Mouse (Mus musculus) cerebellum, adult 18-20 months (tissue): ENCODE measurements around the gene Pkdcc.

Experiments
- DNase-seq, 2 experiments: peaks; one replicate each; pipeline ENCODE4 v3.0.0; 2021

The Pkdcc gene

GRCm38 (mm10) chr17:83214674-83215528, at the start of gene Pkdcc:
Pkdcc (plus strand) TSS chr17:83215292.
- DNase-seq: peak; percentile 61 to 73

GRCm38 (mm10) chr17:83166195-83166594, 48.9 kb upstream of the Pkdcc start:
- DNase-seq: no peak

- DNase-seq: no peak
Measured at GRCm38 (mm10) chr17:83176146-83176545, 38.9 kb upstream of the Pkdcc start.

- DNase-seq: no peak
Measured at GRCm38 (mm10) chr17:83178483-83179150, 36.5 kb upstream of the Pkdcc start.

DNA sequence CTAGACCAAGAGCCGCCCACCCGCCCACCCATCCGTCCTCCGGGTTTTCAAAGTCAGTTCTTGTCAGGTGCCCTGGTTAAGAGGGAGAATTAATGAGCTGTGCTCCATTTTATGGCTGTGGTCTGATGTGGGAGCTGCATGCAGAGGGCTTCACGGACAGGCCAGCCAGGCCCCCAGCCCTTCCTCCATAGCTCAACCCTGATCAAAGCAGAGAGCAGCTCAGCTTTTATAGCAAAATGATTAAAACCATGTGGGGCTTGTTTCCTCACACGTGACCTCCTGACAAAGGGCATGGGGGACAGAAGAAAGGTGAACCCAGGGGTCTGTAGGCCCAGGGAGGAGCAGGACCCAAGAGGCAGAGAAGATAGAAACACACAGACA, 36.0 kb upstream of the Pkdcc start:
- no peak for DNase-seq

DNA sequence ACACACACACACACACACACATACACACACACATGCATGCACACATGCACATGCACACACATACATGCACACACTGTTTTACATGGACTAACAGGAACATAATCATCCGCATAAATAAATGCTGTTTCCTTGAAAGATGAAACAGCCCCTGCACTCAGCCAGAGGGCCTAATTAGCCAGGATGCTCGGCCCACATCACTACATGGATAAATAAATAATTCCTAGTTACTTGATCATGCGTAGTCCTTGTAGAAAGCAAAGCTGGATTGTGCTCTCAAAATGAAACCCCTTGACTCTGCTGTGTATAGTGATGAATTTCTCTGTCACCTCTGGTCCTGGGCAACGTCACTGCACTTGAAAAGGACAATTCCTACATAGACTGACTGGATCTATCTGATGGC, 35.5 kb upstream of the Pkdcc start:
- no peak for DNase-seq

DNA sequence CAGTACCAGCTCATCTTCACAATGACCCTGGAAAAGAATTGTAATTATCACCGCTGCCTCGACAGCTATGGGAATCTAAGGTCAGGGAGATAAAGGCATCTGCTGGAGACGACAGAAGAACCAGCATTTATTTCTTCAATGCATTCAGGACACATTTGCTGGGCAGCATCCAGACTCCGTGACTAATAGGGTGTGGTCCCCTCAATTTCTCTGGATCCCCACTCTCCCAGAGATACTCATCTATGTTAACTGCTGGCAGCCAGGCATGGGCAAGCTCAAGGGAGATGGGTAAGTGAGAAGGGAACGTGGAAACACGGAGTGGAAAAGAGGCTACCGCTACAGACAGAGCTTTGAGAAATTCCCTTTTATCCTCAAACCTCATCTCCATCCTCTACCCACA, 34.0 kb upstream of the Pkdcc start:
- DNase-seq: no peak

DNA sequence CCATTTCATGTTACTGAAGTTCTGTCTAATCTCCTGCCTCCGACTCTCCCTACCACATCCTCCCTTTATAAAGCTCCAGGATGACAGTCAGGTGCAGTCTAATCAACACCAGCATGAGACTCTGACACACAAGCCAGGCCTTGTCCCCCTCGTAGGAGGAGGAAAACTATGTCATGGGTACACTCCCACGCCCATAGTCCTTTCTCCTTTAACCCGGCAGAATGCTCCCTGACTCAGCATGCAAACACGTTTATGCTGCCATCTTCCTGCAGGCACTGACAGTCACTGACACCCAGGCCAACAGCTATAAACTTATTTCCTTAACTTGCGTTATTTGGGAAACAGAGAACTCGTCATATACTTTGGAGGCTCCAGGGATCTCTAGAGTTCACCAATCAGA, 33.5 kb upstream of the Pkdcc start:
- DNase-seq: no peak

DNA sequence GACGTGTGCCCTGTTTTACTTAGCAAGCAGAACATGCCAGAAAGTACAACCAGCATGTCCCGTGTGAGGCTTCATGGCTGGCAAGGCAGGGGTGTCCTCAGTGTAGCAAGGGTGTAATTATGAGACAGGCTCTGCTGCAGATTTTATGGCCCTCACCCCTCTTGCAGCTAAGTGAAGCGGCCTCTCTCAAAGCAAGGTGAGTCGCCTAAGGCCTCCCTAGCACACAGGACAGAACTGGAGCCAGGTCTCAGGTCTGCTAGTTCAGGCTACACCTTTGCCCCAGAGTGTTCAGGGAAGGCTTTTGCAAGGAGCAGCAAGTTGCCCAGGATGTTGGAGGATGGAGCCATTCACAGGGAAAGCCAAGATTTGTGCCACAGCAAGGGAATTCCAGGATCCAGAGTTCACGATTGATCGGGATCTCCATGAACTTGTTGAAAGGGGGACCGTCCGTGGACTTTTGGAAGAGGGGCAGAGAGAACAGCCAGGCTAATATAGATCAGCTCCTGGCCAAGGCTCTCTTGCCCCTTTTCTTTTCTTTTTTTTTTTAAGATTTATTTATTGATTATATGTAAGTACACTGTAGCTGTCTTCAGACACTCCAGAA, 32.9 kb upstream of the Pkdcc start:
- DNase-seq: no peak

DNA sequence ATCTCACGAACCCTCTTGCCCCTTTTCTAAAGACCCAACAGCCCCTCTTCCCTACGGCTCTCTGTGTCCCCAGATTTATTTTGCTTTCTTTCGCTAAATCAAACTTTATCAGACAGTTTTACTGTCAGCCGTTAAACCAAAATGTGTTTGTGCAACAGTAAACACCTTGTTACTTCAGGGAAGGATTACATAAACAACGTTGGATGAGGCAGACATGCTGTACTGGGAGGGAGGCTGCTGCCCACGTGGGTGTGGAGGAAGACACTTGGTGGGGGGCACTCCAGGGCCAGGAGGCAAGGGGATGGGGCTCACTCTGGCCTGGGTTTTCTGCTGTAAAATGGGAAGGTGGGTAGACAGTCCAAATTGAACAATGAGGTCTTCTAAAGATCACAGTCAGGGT, 32.3 kb upstream of the Pkdcc start:
- no peak for DNase-seq

- no peak for DNase-seq
Measured at GRCm38 (mm10) chr17:83187751-83188565, 27.1 kb upstream of the Pkdcc start.

DNA sequence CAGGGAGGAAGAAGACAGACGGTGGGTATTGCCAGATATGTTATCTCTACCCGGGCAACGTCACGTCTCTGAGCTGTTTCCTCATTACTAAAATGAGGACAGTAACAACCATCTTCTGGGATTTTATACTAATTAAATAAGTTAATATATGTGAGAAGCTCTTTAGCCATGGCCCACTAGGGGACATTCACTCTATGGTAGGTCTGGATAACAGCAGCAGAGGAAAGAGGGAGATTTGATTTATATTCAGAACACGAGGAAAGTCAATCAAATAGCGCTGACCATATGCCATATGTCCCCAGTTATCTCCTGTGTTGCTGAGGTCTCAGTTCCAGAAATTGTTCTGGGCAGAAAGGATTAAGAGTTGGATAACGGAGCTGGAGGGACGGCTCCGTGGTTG, 24.3 kb upstream of the Pkdcc start:
- no peak for DNase-seq

GRCm38 (mm10) chr17:83194491-83194890, 20.6 kb upstream of the Pkdcc start:
- DNase-seq: no peak

- no peak for DNase-seq
Measured at GRCm38 (mm10) chr17:83197361-83197923, 17.6 kb upstream of the Pkdcc start.

DNA sequence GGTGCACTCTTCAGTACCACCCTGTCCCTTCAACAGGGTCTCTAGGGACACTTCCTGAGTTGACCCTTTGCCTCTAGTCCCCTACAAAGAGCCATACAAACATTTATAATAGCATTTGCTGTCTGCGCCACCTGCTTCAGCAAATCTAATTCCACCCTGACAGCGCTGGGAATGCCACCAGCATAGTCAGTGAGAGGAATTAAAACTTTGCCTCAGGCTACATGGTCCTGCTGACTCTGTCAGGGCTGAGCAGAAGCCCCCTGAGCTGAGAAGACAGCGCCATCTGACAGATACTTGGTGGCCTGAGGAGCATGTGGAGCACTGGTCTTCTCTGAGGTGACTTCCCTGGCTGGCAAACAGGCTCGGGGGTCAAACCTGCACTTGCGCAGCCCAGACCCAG, 14.6 kb upstream of the Pkdcc start:
- no peak for DNase-seq

DNA sequence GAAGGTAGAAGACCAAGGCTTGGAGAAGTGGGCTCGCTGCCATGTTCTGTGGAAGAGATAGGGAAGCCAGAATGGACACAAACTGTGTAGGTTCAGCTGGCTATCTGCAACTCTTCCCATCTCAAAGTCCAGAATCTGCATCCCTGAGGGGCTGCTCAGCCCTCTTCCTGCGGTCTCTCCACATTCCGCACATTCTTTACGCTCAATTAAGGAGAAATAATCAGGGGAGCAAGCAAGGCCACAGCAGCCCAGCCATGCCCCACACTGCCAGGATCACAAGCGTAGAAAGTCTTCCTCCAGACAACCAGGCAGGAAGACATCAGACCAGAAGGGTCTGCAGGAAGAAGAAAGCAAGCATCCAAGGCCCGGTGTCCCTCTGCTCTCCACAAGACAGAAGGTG, 13.8 kb upstream of the Pkdcc start:
- DNase-seq: no peak

DNA sequence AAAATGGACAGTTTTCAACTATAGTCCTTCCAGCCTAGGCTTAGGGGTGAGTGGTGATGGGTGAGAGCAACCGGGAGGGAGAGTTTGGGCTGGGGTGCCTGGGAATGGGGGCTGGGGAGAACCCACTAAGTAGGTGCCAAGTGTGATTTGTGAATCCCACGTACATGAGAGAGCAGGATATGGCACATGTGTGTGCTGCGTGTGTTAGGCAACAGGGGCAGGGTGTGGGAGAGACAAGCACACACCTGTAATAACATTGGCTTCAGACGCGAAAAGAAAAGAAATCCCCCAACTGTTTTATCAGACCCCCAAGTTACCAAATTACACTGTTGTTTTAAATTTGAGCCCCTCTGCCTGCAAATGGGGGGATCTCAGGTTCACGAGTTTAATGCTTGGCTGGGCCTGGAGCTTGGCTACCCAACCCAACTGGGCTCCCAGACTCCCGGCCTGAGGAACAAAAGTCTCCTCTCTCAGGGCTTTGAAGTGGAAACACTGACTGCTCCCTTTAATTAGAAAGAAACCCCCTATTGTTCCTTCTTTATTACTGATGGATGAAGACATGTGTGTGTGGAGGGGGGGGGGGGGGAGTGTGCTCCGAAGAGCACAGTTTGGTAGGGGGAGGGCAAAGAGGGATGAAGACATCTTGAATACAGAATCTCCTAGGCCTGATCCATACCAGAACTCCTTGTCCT, 11.3 kb upstream of the Pkdcc start:
- no peak for DNase-seq

DNA sequence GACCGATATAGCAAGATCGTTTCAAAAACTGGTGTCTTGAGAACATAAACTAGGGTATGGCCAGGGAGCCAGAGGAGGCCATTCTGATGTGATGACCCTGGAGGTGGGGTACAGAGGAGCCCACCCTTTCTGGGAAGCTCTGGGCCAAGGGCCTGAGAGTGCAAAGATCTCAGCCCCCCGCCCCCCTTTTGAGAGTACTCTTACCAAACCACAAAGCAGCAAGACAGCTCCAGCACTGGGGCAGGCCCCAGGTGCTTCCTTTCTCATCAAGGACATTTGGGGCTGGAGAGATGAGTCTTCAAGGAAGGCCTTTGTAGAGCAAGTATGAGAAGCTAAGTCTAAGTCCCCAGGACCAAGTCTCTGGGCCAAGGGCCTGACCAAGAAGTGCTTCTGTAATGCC, 7.8 kb upstream of the Pkdcc start:
- DNase-seq: no peak

DNA sequence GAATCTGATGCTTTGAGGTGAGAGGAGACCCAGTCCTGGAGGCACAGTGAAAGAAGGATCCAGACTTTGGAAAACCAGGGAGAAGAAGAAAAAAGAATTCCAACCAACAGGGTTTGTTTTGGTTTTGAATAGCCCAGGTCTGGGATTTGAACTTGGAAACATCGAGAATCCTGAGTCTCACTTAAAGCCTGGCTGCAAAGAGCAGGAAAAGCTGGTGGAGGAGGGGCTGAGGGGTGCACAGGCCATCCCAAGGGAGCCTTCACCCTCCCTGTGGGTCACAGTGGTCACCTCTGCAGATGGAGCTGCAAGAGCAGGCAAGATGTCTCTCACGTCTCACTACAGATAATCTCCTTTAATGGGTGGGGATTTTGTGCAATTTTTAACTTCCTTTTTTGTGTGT, 6.6 kb upstream of the Pkdcc start:
- no peak for DNase-seq

GRCm38 (mm10) chr17:83210531-83210930, 4.6 kb upstream of the Pkdcc start:
- DNase-seq: no peak

DNA sequence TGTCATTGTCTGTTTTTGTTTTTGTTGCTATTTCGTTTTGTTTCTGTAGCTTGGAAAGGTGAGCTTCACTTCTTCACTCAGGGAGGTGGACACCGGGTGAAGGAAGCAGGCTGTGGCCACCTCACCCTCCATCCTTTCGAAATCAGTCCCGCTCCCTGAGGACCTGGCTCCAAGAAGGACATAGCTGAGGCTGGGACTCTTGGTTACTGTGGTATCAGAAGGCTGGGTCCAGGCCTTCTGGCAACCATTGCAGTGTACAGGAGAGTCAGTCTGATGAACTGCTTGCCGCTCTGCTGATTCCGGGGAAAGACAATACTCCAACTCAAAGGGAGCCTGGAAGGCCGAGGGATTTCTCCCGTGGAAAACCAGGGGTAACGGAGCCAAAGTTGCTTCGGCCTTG, 3.9 kb upstream of the Pkdcc start:
- no peak for DNase-seq

GRCm38 (mm10) chr17:83212422-83212821, 2.7 kb upstream of the Pkdcc start:
- DNase-seq: no peak
